Mouse (Mus musculus) myocyte (in vitro differentiated cells): Measurements from ENCODE around the gene Smg1.
A peak's percentile ranks its signal among the peaks of the same experiment; 100 is the strongest.

ENCODE experiments used
- E2F4 ChIP-seq: IDR thresholded peaks from one replicate; pipeline ENCODE4 v1.6.1; 2011; ENCODE audit warnings: mild to moderate bottlenecking, control low read depth, moderate library complexity; ENCODE audit not compliant: insufficient read depth
- MAX ChIP-seq: IDR thresholded peaks from one replicate; pipeline ENCODE4 v1.6.1; 2011; ENCODE audit warnings: low read depth, mild to moderate bottlenecking, control low read depth
- MYOG ChIP-seq, 3 experiments: IDR thresholded peaks; one replicate each; pipeline ENCODE4 v1.6.1; 2011; ENCODE audit warnings: control low read depth in 2 of 3, low read depth in 2 of 3, mild to moderate bottlenecking in 2 of 3; ENCODE audit not compliant: insufficient read length in 2 of 3, control insufficient read depth in 1 of 3, insufficient read depth in 1 of 3
- POLR2A ChIP-seq: IDR thresholded peaks from one replicate; pipeline ENCODE4 v1.6.1; 2011; ENCODE audit warnings: low read depth, mild to moderate bottlenecking, control low read depth, moderate library complexity; ENCODE audit not compliant: insufficient read length
- TCF12 ChIP-seq: IDR thresholded peaks from one replicate; pipeline ENCODE4 v1.6.1; 2011; ENCODE audit warnings: mild to moderate bottlenecking, control low read depth; ENCODE audit not compliant: poor library complexity, insufficient read depth, severe bottlenecking

- TF ChIP-seq POLR2A (peak; percentile 13), MYOG (IDR thresholded peaks at IDR 0.05; ENCODE audit: control insufficient read depth in 1 of 3, insufficient read depth in 1 of 3, insufficient read length in 2 of 3, low read depth in 2 of 3) (no peak), TCF12 (no peak), E2F4 (no peak), MAX (no peak)
Observed at GRCm38 (mm10) chr7:118277335-118277910, 34.0 kb upstream of the Smg1 start.
